Mouse (Mus musculus) MEL (cell line): Measurements from ENCODE around the gene Nfkbib.

Source experiments
- CHD1 ChIP-seq: IDR thresholded peaks from 2 replicates; pipeline ENCODE4 v1.6.1; 2012; ENCODE audit warnings: low read depth, mild to moderate bottlenecking, inconsistent platforms, low read length, improper control_type of control experiment
- CTCF ChIP-seq, 3 experiments: IDR thresholded peaks in 2 of 3; conservative IDR thresholded peaks in 1 of 3; 2 replicates each; pipeline ENCODE4 v1.5.1; 2011 to 2012; ENCODE audit warnings: low read length in 3 of 3, low read depth in 2 of 3, mild to moderate bottlenecking in 2 of 3, improper control_type of control experiment in 1 of 3, inconsistent platforms in 1 of 3, mixed read lengths in 1 of 3, moderate library complexity in 1 of 3; ENCODE audit not compliant: control insufficient read depth in 1 of 3, insufficient read depth in 1 of 3, poor library complexity in 1 of 3, severe bottlenecking in 1 of 3
- GABPA ChIP-seq: IDR thresholded peaks from 2 replicates; pipeline ENCODE4 v1.6.1; 2012; ENCODE audit warnings: low read depth, mild to moderate bottlenecking, inconsistent platforms, low read length, improper control_type of control experiment, moderate library complexity
- GATA1 ChIP-seq: IDR thresholded peaks from 2 replicates; pipeline ENCODE4 v1.6.1; 2011; ENCODE audit warnings: low read depth, low read length, improper control_type of control experiment
- MYC ChIP-seq: IDR thresholded peaks from 2 replicates; pipeline ENCODE4 v1.6.1; 2011; ENCODE audit warnings: low read depth, mild to moderate bottlenecking, low read length, improper control_type of control experiment, moderate library complexity
- NELFE ChIP-seq: IDR thresholded peaks from 2 replicates; pipeline ENCODE4 v1.6.1; 2011; ENCODE audit warnings: low read depth, low read length, improper control_type of control experiment
- POLR2A ChIP-seq, 2 experiments: IDR thresholded peaks; 2 replicates each; pipeline ENCODE4 v1.6.1; 2011 to 2012; ENCODE audit warnings: low read length in 2 of 2, mild to moderate bottlenecking in 2 of 2, control low read depth in 1 of 2, improper control_type of control experiment in 1 of 2, low read depth in 1 of 2, moderate library complexity in 1 of 2; ENCODE audit not compliant: control insufficient read depth in 1 of 2, insufficient read depth in 1 of 2, poor library complexity in 1 of 2
- POLR2AphosphoS2 ChIP-seq: IDR thresholded peaks from 2 replicates; pipeline ENCODE4 v1.6.1; 2011; ENCODE audit warnings: low read length, improper control_type of control experiment
- TAL1 ChIP-seq: IDR thresholded peaks from 2 replicates; pipeline ENCODE4 v1.6.1; 2012; ENCODE audit warnings: mild to moderate bottlenecking, inconsistent platforms, low read length, moderate library complexity, mixed read lengths
- TCF12 ChIP-seq: IDR thresholded peaks from 2 replicates; pipeline ENCODE4 v1.6.1; 2014; ENCODE audit warnings: low read depth, mild to moderate bottlenecking, inconsistent platforms, low read length, improper control_type of control experiment, moderate library complexity
- ZNF384 ChIP-seq: IDR thresholded peaks from 2 replicates; pipeline ENCODE4 v1.6.1; 2012; ENCODE audit warnings: low read depth, mild to moderate bottlenecking, inconsistent platforms, low read length, improper control_type of control experiment

DNA sequence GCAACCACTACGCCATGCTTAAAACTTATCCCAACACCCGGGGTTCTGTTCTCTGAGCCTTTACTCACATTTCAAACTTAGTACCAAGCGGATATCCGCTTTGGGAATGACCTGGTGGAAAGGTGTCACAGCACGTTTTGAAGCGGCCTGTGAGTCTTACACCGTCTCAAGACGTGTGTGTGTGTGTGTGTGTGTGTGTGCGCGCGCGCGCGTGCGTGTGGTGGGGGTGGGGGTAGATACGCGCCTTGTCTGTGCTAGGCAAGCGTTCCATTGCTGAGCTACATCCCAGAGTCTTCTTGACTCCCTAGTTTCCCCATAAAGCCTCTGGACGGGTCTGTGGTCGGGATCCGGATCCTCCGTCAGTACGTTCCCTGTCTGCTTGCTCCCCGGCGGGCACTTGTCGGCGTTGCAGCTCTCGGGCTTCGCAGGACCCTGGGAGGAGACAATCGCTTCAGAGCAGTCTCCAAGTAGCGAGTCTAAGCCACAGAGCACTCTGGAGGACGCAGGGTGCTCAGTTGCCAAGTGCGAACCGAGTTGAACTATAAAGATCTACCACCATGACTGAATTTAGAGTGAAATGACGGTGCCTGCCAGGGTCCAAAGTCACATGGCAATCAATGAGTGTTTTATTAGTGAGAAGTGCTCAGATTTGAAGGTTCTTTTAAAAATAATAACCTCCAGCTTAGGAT lies 42.2 kb upstream of the Nfkbib start:
- TF ChIP-seq MYC = peak; percentile 31; the same call in 1 of the 2 replicates
- TF ChIP-seq POLR2A (IDR thresholded peaks at IDR 0.05; ENCODE audit: control insufficient read depth in 1 of 2, insufficient read depth in 1 of 2, low read depth in 1 of 2, low read length in 2 of 2, poor library complexity in 1 of 2) = peak in 1 of 2 experiments; percentile 58; a peak in 2 of 4 replicates
- no peak for TF ChIP-seq GABPA
- TF ChIP-seq CTCF (IDR thresholded peaks at IDR 0.05 in 2 of 3, conservative IDR thresholded peaks at IDR 0.05 in 1 of 3; ENCODE audit: control insufficient read depth in 1 of 3, insufficient read depth in 1 of 3, low read depth in 2 of 3, low read length in 3 of 3, poor library complexity in 1 of 3, severe bottlenecking in 1 of 3) = no peak
- TF ChIP-seq CHD1 = no peak; the same call in 1 of the 2 replicates
- TF ChIP-seq POLR2AphosphoS2 = peak; percentile 88
- TF ChIP-seq TCF12 = 0 out of 2 replicates have a peak, but pooled peaks have one; percentile 1
- TF ChIP-seq ZNF384 = no peak
- no peak for TF ChIP-seq TAL1
- TF ChIP-seq NELFE = peak; percentile 45; the same call in 1 of the 2 replicates
- no peak for TF ChIP-seq GATA1
